Mouse (Mus musculus) spleen, postnatal 14 days (tissue): ENCODE results near the gene Nck1.
A peak's percentile ranks its signal among the peaks of the same experiment; 100 is the strongest.

Experiments used
- DNase-seq, 2 experiments: peaks; one replicate each; pipeline ENCODE4 v3.0.0; 2021 to 2022; ENCODE audit warnings: low spot score in 2 of 2

The Nck1 gene

GRCm38 (mm10) chr9:100535618-100536262 is 10.2 kb downstream of the Nck1 start:
- no peak for DNase-seq

GRCm38 (mm10) chr9:100534686-100535085 is 11.2 kb downstream of the Nck1 start:
- no peak for DNase-seq

GRCm38 (mm10) chr9:100532847-100533505 is 13.0 kb downstream of the Nck1 start:
- DNase-seq, result no peak

GRCm38 (mm10) chr9:100531296-100531695 is 14.6 kb downstream of the Nck1 start:
- DNase-seq, result no peak

GRCm38 (mm10) chr9:100525225-100525624 is 20.7 kb downstream of the Nck1 start:
- DNase-seq, result no peak

GRCm38 (mm10) chr9:100522029-100522428 is 23.9 kb downstream of the Nck1 start:
- no peak for DNase-seq

GRCm38 (mm10) chr9:100520586-100520985 is 25.3 kb downstream of the Nck1 start:
- DNase-seq, result peak in 1 of 2 experiments; percentile 18

GRCm38 (mm10) chr9:100520012-100520411 is 25.9 kb downstream of the Nck1 start:
- no peak for DNase-seq

- no peak for DNase-seq
These were observed 38.4 kb downstream of the Nck1 start for GRCm38 (mm10) chr9:100507581-100507980.

- DNase-seq, result no peak
These were observed 39.3 kb downstream of the Nck1 start for GRCm38 (mm10) chr9:100506652-100507051.

- no peak for DNase-seq
These were observed 40.4 kb downstream of the Nck1 start for GRCm38 (mm10) chr9:100505498-100505897.

GRCm38 (mm10) chr9:100493611-100494261 is 52.2 kb downstream of the Nck1 start:
- no peak for DNase-seq

GRCm38 (mm10) chr9:100491424-100491823 is 54.5 kb downstream of the Nck1 start:
- DNase-seq, result no peak

- DNase-seq, result no peak
These were observed 57.0 kb downstream of the Nck1 start for GRCm38 (mm10) chr9:100488969-100489368.

- DNase-seq, result no peak
These were observed 57.7 kb downstream of the Nck1 start for GRCm38 (mm10) chr9:100488056-100488713.

GRCm38 (mm10) chr9:100486431-100486830 is 59.5 kb downstream of the Nck1 start, which contains the start of gene Il20rb:
Gene Il20rb (minus strand): TSS chr9:100486788.
- no peak for DNase-seq

GRCm38 (mm10) chr9:100483318-100483717 is 62.6 kb downstream of the Nck1 start:
- DNase-seq, result no peak

- no peak for DNase-seq
These were observed 64.3 kb downstream of the Nck1 start for GRCm38 (mm10) chr9:100481626-100482025.

GRCm38 (mm10) chr9:100474056-100474455 is 71.9 kb downstream of the Nck1 start:
- no peak for DNase-seq

- no peak for DNase-seq
These were observed 72.6 kb downstream of the Nck1 start for GRCm38 (mm10) chr9:100473361-100473760.

GRCm38 (mm10) chr9:100472931-100473330 is 73.0 kb downstream of the Nck1 start:
- DNase-seq, result no peak

- DNase-seq, result no peak
These were observed 74.4 kb downstream of the Nck1 start for GRCm38 (mm10) chr9:100471605-100471953.
